Mouse (Mus musculus): ENCODE results near the gene Afg1l. TPM values are rescaled to one million over a fixed set of nuclear protein-coding genes. Genes with fewer than 3 reads are reported as not detected.

Gene Afg1l
- polyA plus RNA-seq, 1 experiment from 2014 or later, result 9.1 TPM

GRCm38 (mm10) chr10:42476774-42477475 lies 1.4 kb downstream of the Afg1l start:
- Histone ChIP-seq H3K27me3 (no peaks in the 10 kb centered on the region), H3K9ac (no peak overlapping the region), H3K4me1 (peaks cover 7% of the 10 kb centered on the region; the same call in 1 of the 2 replicates), H3K4me2 (peak overlapping the region; percentile 82), H3K27ac (peak overlapping the region; percentile 94), H3K36me3 (no peaks in the 10 kb centered on the region), H3K4me3 (peak overlapping the region; percentile 73; the same call in 1 of the 2 replicates), H3K9me3 (no peaks in the 10 kb centered on the region)
- ATAC-seq (ENCODE audit: borderline replicate concordance, extremely low read depth, low FRiP score, low TSS enrichment), result no peak
- 84% methylated on average over 10 of the region's 10 CpGs for WGBS

GRCm38 (mm10) chr10:42474946-42475514 lies 3.3 kb downstream of the Afg1l start:
- no peak for ATAC-seq (ENCODE audit: borderline replicate concordance, extremely low read depth, low FRiP score, low TSS enrichment)
- 81% methylated on average over 6 of the region's 6 CpGs for WGBS
- no peaks in the 10 kb centered on the region for H3K27me3 ChIP-seq
- H3K9ac ChIP-seq, result no peak overlapping the region
- H3K4me3 ChIP-seq, result no peak overlapping the region
- H3K4me2 ChIP-seq, result no peak overlapping the region
- no peak overlapping the region for H3K27ac ChIP-seq
- peaks cover 7% of the 10 kb centered on the region; the same call in 1 of the 2 replicates for H3K4me1 ChIP-seq
- H3K36me3 ChIP-seq, result no peaks in the 10 kb centered on the region
- no peaks in the 10 kb centered on the region for H3K9me3 ChIP-seq

DNA sequence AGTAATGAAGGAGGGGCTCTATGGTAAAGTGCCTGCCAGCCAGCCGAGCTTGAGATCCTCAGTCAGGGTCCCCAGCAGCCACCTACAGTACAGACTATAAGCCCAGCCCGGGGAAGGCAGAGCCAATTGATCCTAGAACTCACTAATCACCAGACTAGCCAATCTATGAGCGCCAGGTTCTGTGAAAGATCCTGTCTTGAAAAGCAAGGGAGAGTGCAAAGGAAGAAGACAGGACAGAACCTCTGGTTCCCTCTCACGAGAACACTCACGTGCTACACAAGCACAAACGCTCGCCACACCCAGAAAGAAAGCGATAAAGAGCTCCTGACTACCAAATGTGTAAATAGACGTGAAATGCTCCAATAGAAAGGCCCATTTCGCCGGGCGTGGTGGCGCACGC lies 13.6 kb downstream of the Afg1l start:
- H3K36me3 ChIP-seq, result 0 out of 2 replicates have a peak, but pooled peaks cover under 1% of the 10 kb centered on the region
- no peak overlapping the region for H3K9ac ChIP-seq
- peak overlapping the region; percentile 26; the same call in 1 of the 2 replicates for H3K27ac ChIP-seq
- H3K27me3 ChIP-seq, result no peaks in the 10 kb centered on the region
- 65% methylated on average over 14 of the region's 14 CpGs for WGBS
- H3K4me1 ChIP-seq, result peaks cover 8% of the 10 kb centered on the region
- H3K4me2 ChIP-seq, result no peak overlapping the region
- ATAC-seq (ENCODE audit: borderline replicate concordance, extremely low read depth, low FRiP score, low TSS enrichment), result no peak
- no peak overlapping the region for H3K4me3 ChIP-seq
- H3K9me3 ChIP-seq, result no peaks in the 10 kb centered on the region

DNA sequence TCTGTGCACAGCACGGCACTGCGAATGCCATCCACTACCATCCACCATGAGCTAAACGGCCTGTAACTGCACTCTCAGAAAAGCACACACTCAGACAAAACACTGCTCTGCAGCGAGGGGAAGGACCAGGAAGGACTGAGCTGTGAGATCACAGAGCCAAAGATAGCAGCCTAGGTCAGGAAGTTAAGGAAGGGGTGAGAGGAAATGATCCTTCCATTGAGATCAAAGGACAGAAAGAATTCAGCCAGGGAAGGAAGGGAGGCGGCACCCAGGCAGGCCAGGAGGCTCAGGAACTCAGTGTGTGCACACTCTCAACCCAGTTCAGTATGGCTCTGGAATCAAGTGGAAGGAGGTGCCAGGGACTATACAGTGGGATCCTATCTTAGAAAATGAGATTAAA lies 14.1 kb downstream of the Afg1l start:
- Histone ChIP-seq H3K9ac (no peak overlapping the region), H3K27me3 (no peaks in the 10 kb centered on the region), H3K4me2 (no peak overlapping the region)

GRCm38 (mm10) chr10:42457557-42458191 lies 20.7 kb downstream of the Afg1l start:
- peak; percentile 74; the same call in 1 of the 2 replicates for ATAC-seq (ENCODE audit: borderline replicate concordance, extremely low read depth, low FRiP score, low TSS enrichment)
- 62% methylated on average over 9 of the region's 9 CpGs for WGBS
- Histone ChIP-seq H3K9me3 (no peaks in the 10 kb centered on the region), H3K27ac (peak overlapping the region; percentile 72), H3K4me1 (peaks cover 14% of the 10 kb centered on the region), H3K4me3 (no peak overlapping the region), H3K9ac (no peak overlapping the region), H3K36me3 (peaks cover 8% of the 10 kb centered on the region; the same call in 1 of the 2 replicates), H3K27me3 (no peaks in the 10 kb centered on the region), H3K4me2 (no peak overlapping the region)

More for the DNA sequence above, 14.1 kb downstream of the Afg1l start:
- peaks cover 8% of the 10 kb centered on the region for H3K4me1 ChIP-seq
- peak overlapping the region; percentile 71 for H3K27ac ChIP-seq
- no peaks in the 10 kb centered on the region for H3K9me3 ChIP-seq
- WGBS, result 22% methylated on average over 5 of the region's 5 CpGs
- no peak overlapping the region for H3K4me3 ChIP-seq
- peak; percentile 81 for ATAC-seq (ENCODE audit: borderline replicate concordance, extremely low read depth, low FRiP score, low TSS enrichment)
- H3K36me3 ChIP-seq, result peaks cover 5% of the 10 kb centered on the region; the same call in 1 of the 2 replicates

GRCm38 (mm10) chr10:42455981-42456380 lies 22.4 kb downstream of the Afg1l start:
- no peaks in the 10 kb centered on the region for H3K27me3 ChIP-seq
- no peaks in the 10 kb centered on the region for H3K9me3 ChIP-seq
- ATAC-seq (ENCODE audit: borderline replicate concordance, extremely low read depth, low FRiP score, low TSS enrichment), result no peak
- H3K4me2 ChIP-seq, result no peak overlapping the region
- no peak overlapping the region for H3K9ac ChIP-seq
- H3K4me1 ChIP-seq, result peaks cover 14% of the 10 kb centered on the region
- H3K36me3 ChIP-seq, result peaks cover 8% of the 10 kb centered on the region; the same call in 1 of the 2 replicates
- 62% methylated on average over 5 of the region's 5 CpGs for WGBS
- no peak overlapping the region for H3K4me3 ChIP-seq
- peak overlapping the region; percentile 72 for H3K27ac ChIP-seq

- no peaks in the 10 kb centered on the region for H3K27me3 ChIP-seq
- H3K9me3 ChIP-seq, result no peaks in the 10 kb centered on the region
- H3K4me1 ChIP-seq, result peaks cover 14% of the 10 kb centered on the region
- no peak overlapping the region for H3K9ac ChIP-seq
- no peak overlapping the region for H3K4me3 ChIP-seq
- no peak overlapping the region for H3K4me2 ChIP-seq
- ATAC-seq (ENCODE audit: borderline replicate concordance, extremely low read depth, low FRiP score, low TSS enrichment), result no peak
- H3K36me3 ChIP-seq, result peaks cover 7% of the 10 kb centered on the region; the same call in 1 of the 2 replicates
- 76% methylated on average over 6 of the region's 6 CpGs for WGBS
- H3K27ac ChIP-seq, result no peak overlapping the region
Measured at GRCm38 (mm10) chr10:42454690-42455089, 23.7 kb downstream of the Afg1l start.

GRCm38 (mm10) chr10:42454266-42454665 lies 24.1 kb downstream of the Afg1l start:
- H3K9me3 ChIP-seq, result no peaks in the 10 kb centered on the region
- H3K4me3 ChIP-seq, result no peak overlapping the region
- ATAC-seq (ENCODE audit: borderline replicate concordance, extremely low read depth, low FRiP score, low TSS enrichment), result no peak
- no peak overlapping the region for H3K27ac ChIP-seq
- 0 out of 2 replicates have a peak, but pooled peaks cover 4% of the 10 kb centered on the region for H3K36me3 ChIP-seq
- H3K4me1 ChIP-seq, result peaks cover 14% of the 10 kb centered on the region
- 40% methylated on average over 11 of the region's 11 CpGs for WGBS
- no peaks in the 10 kb centered on the region for H3K27me3 ChIP-seq
- no peak overlapping the region for H3K4me2 ChIP-seq
- no peak overlapping the region for H3K9ac ChIP-seq

DNA sequence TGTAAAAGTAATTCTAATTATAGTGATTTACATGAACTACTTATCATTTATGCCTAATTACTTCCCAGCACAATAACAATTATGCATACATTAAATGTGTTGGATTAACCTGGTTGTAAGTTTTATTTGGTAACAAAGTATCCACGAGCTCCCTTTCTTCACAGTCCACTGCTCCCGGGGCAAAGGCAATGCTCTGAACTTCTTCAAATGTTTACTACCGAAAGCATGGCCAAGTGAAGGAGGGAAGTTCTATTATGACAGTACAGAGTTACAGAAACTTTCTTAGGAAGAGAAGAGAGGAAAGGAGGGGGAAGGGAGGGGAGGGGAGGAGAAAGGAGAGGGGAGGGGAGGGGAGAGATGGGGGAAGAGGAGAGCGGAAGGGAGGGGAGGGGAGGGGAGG lies 28.7 kb downstream of the Afg1l start:
- Histone ChIP-seq H3K4me3 (no peak overlapping the region), H3K36me3 (0 out of 2 replicates have a peak, but pooled peaks cover 4% of the 10 kb centered on the region), H3K9ac (no peak overlapping the region), H3K4me2 (no peak overlapping the region), H3K27me3 (no peaks in the 10 kb centered on the region), H3K4me1 (peaks cover 7% of the 10 kb centered on the region), H3K9me3 (no peaks in the 10 kb centered on the region), H3K27ac (no peak overlapping the region)
- ATAC-seq (ENCODE audit: borderline replicate concordance, extremely low read depth, low FRiP score, low TSS enrichment), result no peak
- 46% methylated on average over 3 of the region's 4 CpGs for WGBS

- Histone ChIP-seq H3K36me3 (0 out of 2 replicates have a peak, but pooled peaks cover 2% of the 10 kb centered on the region), H3K9ac (no peak overlapping the region), H3K4me2 (no peak overlapping the region), H3K27ac (no peak overlapping the region), H3K4me1 (peaks cover 7% of the 10 kb centered on the region), H3K9me3 (no peaks in the 10 kb centered on the region), H3K27me3 (no peaks in the 10 kb centered on the region), H3K4me3 (no peak overlapping the region)
- WGBS, result 39% methylated on average over 7 of the region's 7 CpGs
- no peak for ATAC-seq (ENCODE audit: borderline replicate concordance, extremely low read depth, low FRiP score, low TSS enrichment)
Measured at GRCm38 (mm10) chr10:42448371-42448770, 30.0 kb downstream of the Afg1l start.

GRCm38 (mm10) chr10:42446145-42446544 lies 32.2 kb downstream of the Afg1l start:
- peaks cover 7% of the 10 kb centered on the region for H3K4me1 ChIP-seq
- no peak overlapping the region for H3K9ac ChIP-seq
- H3K4me2 ChIP-seq, result no peak overlapping the region
- H3K27ac ChIP-seq, result no peak overlapping the region
- no peaks in the 10 kb centered on the region for H3K27me3 ChIP-seq
- H3K36me3 ChIP-seq, result no peaks in the 10 kb centered on the region
- no peak overlapping the region for H3K4me3 ChIP-seq
- no peaks in the 10 kb centered on the region for H3K9me3 ChIP-seq
- 49% methylated on average over 9 of the region's 9 CpGs for WGBS
- no peak for ATAC-seq (ENCODE audit: borderline replicate concordance, extremely low read depth, low FRiP score, low TSS enrichment)
